Mouse (Mus musculus): Measurements from ENCODE around the gene Cuta.
"Not testable (repeated sequence)": the region's sequence is repeated elsewhere in the genome, so short reads cannot be mapped to it uniquely, and the experiment has no call there.

Gene Cuta

DNA sequence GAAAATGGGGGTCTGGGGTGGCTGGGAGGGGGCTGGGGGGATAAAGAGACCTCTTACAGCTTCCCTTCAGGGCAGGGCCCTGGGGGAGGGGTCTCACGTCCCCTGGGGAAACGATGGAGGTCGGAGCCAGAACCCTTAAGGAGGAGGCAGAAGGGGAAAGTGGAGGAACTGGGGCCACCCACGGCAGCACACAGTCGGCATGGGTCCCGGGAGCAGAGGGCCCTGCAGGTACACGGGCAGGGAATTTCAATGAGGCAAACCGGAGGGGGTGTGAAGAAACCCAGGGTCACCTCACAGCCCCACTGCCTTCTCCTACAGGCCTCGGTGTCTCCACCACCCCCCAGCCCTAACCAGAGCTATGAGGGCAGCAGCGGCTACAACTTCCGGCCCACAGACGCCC lies 2.9 kb downstream of the Cuta start:
- DNase-seq (ENCODE audit: low spot score), result no peak

DNA sequence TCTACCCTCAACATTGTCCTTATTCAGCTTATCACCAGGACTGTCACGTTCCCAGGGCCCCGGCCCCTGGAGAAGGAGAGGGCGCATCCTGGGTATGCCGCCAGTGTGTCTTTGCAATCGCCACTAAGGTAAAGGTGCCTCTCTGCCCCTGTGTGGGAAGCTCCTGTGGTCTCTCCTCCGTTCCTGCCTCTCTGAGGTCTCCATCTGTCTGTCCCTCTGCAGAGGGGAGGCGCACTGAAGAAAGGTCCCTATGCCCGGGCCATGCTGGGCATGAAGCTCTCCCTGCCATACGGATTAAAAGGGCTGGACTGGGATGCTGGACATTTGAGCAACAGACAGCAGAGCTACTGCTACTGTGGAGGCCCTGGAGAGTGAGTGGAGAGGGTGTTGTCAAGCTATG lies 4.3 kb downstream of the Cuta start:
- no peak for DNase-seq (ENCODE audit: low spot score)

DNA sequence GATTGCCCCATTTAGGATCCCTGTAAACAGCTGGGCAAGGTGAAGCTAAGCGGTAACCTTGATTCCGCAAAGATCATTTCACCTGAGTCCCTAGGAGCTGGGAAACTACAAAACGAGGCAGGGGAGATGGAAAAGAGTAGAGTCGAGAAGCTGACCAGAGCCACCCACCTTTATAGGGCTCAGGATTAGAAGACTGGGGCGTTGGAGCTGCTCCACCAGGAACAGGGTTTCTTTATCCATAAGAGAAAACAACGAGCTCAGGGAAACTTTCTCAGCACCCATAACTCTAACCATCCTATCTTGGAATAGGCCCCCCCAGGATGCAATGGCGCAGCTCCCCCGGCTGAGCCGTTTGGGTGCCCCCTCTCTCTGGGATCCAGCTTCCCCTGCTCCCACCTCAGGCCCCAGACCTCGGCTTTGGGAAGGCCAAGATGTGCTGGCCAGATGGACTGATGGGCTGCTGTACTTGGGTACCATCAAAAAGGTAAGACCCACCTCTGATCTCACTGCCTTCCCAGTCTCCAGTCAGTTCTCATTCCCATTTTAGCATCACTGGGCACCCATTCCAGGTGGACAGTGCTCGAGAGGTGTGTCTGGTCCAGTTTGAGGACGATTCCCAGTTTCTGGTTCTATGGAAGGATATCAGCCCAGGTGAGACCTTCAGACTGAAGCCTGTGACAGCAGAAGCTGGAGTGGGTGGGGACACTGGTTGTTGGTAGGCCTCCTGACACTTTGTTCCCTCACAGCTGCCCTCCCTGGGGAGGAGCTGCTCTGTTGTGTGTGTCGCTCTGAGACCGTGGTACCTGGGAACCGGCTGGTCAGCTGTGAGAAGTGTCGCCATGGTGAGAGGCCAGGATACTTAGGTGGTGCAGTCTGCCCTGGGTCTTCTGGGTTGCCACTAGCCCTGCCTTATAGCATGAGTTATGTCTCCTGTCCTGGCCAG lies 5.2 kb downstream of the Cuta start:
- DNase-seq (ENCODE audit: low spot score), result no peak

DNA sequence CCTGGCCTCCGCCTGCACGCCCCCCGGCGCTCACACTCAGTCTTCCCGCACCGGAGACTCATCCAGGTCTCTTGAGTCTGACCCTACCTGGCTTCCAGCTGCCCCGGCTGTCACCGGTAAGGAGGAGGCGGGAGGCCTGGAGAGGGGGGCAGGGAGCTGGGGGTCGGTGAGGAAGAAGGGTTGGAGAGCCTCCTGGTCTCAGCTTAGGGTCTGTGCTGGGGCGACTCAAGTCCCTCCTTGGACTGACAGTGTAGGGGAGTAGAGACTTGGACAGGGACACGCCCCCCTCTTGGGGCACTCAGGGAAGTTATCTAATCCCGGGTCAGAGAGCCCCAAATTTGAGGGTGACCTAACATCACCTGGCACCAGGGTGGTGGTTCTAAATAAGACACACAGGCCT lies 6.0 kb downstream of the Cuta start:
- no peak for DNase-seq (ENCODE audit: low spot score)

DNA sequence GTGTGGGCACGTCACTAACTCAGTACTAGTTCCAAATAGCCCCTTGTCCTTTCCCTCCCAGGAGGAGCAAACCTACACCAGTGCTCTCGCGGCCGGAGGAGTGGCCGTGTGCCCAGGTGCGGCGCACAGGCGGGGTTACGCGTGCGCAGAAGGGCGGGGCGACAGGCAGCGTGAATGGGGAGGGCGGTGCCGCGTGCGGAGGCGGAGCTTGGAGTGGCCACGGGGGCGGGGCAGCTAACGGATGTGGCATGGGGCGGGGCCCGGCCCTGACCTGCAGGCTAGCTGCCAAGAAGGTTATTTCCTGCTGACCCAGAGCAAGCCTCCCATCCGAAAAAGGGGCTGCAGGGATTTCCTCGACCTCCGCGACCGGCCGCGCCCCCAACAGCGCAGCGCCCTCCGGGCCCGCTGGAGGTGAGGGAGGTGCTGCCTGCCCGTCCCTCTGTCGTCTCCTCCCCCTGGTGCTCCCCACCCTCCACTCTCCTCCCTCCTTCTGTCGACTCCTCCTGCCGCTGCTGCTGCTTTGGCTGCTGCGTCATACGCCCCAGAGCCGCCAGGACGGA lies 6.5 kb downstream of the Cuta start, which contains the start of gene Phf1:
Gene Phf1, plus strand, starts transcription at position 214 of the 560 bp plus-strand sequence.
- DNase-seq (ENCODE audit: low spot score), result peak; percentile 99

DNA sequence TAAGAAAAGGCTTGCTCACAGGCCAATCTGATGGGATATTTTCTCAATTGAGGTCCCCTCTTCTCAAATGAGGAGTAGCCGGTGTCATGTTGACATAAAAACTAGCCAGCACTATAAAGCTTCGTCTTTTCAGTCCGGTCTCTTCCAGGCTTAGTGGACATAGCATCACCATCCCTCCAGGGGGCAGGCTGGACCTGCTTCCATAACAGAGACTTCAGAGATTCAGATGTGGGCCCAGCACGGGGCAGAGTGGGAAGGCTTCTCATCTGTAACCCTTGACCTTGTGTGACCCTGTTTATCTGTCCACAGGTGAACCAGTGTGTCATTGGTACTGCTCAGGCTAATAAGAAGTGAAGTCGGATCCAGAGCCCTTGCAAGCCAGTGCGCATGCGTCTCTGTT lies 7.6 kb downstream of the Cuta start:
- DNase-seq (ENCODE audit: low spot score), result not testable (repeated sequence)

DNA sequence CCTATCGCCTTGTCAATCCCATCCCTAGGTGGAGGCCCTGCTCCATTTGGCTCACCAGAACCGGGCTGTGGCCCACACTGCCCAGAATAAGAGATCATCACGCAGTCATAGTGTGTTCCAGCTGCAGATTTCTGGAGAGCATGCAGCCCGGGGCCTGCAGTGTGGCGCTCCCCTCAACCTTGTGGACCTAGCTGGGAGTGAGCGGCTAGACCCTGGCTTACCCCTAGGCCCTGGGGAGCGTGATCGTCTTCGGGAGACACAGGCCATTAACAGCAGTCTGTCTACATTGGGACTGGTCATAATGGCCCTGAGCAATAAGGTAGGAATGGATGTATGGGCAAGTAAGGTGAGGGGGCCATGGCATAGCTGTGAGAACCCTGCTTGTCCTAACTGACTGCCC lies 14.0 kb downstream of the Cuta start:
- not testable (repeated sequence) for DNase-seq (ENCODE audit: low spot score)

DNA sequence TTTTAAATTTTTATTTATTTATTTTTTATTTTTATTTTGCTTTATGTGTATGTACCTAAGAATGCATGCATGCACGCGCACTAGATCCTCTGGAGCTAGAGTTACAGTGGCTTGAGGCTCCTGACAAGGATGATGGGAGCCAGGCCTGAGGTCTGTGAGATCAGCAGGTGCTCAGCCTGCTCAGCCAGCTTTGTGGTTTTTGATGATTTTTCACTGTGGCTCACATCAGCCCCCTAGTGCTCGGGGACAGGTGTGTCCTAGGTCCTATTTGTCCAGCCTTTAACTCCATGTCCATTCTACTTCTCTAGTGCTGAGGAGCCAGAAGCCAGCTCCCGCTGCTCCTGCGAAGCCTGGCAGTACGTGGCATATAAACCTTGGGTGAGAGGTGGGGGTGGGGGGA lies 17.0 kb downstream of the Cuta start:
- not testable (repeated sequence) for DNase-seq (ENCODE audit: low spot score)

DNA sequence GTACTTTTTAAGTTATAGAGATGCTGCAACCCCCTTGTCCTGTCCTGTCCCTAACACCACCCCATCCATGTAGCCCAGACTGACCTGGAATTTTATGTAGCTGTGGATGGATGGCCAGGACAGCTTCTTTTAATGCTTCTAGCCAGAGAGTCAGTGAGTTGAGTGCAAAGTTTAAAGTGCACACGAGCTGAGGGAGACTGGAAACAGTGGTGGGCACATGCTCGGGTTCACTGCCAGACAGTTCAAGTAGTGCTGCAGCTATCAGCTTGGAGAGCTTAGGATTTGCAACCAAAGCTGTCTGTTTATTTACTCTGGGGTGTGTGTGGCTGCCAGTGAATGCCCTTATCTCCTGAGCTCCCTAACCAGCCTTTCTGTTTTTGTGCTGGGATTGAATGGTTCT lies 19.9 kb downstream of the Cuta start:
- not testable (repeated sequence) for DNase-seq (ENCODE audit: low spot score)

DNA sequence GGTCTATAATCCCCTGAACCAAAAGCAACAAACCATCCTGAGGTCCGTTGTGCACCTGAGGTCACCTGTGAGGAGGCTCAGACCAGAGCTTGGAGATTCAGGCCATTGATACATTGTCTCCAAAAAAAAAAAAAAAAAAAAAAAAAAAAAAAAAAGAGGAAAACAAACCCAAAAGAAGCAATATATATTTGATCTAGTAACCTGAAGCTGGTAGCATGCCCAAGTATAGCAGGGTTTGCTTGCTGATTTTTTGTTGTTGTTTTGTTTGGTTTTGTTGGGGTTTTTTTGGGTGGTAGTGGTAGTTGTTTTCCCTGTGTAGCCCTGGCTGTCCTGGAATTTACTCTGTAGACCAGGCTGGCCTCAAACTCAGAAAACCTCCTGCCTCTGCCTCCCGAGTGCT lies 21.0 kb downstream of the Cuta start:
- no peak for DNase-seq (ENCODE audit: low spot score)

DNA sequence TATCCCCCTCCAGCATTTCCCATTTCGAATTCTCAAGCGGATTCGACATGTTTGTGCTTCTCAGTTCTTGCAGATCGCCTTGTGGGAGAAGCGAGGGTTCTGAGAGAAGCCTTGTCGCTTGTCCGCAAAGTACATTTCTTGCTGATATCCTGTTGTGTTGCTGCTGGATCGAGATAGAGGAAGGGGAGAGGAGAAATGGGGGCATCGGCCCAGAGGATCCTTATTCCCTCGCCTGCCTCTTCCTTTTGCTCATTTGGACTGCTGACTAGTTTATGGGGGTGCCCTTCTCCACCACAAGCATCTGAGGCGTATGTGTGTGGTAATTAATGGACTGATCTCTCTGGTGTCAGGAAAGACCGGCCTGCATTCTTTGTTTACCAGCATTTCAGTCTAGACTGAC lies 21.8 kb downstream of the Cuta start:
- not testable (repeated sequence) for DNase-seq (ENCODE audit: low spot score)

DNA sequence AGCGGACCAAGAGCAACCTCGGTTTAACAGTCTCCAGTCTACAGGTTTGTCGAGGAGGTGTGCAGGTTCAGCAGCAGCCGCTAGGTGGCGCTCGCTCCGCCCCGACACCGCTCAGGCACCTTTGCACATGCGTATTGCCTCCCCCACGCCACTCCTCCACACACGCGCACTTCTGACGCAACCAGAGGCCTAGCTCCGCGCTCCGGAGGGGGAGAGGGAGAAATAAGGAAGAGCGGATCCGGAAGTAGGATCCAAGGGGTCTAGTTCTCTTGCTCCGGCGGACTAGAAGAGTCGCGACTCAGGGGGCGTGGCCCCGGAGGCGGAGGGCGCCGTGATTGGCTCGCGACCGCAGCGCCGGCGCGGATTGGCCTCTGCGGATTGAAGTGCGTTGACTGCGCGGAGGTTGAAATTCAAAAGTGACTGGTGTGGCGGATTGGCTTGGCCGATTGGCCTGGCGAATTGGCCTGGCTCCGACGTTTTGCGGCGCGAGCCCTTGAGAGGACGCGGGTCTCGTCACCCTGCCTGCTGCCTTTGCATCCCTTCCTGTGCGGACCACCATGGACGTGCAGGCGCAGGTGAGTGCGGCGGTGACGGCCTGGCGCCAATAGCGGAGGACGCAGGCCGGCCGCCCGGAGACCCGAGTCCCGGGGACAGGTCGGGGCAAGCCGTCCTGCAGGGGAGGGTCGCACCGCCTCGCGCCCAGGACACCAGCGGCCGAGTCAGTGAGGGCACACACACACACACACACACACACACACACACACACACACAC lies 22.5 kb downstream of the Cuta start, which contains the start of gene Kifc5b:
Gene Kifc5b, plus strand, starts transcription at position 381 of the 772 bp plus-strand sequence.
- peak; percentile 100 for DNase-seq (ENCODE audit: low spot score)

DNA sequence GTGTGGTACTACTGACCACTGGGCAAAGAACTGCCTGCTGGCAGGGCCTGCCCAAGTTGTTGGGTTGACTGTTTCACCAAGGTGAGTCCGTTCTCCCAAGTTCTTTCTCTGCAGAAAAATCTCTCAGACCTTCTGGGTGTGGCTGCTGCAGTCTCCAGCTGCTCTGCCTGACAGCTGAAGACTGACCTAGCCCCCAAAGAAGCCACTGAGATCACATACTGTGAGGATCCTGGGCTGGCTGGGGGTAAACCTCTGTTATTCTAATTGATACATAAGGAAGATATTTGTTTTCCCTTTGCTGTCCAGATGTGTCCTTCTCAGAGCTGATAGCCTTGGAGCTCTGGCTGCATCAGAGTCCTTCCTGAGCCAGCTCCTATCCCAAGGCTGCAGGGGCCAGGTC lies 24.1 kb downstream of the Cuta start:
- DNase-seq (ENCODE audit: low spot score), result no peak

DNA sequence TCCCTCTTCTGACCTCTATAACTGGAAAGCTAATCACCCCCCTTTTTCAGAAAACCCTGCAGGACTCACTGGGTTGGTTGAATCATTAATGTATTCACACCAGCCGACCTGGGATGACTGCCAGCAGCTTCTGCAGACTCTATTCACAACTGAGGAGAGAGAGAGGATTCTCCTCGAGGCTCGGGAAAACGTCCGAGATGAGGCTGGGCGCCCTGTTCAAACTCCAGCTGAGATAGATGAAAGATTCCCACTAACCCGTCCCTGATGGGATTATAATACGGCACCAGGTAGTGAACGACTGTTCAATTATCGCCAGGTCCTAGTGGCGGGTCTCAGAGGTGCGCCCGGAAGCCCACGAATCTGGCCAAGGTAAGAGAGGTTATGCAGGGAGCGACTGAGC lies 31.9 kb downstream of the Cuta start:
- DNase-seq (ENCODE audit: low spot score), result not testable (repeated sequence)

DNA sequence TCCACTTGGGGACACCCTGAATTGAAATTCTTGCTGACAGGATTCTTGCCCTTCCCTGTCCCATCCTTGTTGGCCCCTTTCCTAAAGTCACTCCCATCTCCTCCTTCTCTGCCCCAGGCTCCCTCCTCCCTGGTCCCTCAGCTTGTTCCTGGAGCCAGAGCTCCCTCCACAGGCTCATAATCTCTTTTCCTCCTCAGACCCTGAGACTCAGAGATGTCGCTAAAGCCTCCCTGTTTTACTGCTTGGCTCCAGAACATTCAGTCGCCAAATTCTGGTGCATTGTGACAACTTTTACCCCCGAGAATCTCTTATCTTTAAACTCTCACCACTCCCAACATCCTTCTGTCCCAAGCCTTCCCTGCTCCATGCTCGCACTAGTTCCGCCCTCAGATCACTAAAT lies 35.0 kb downstream of the Cuta start:
- no peak for DNase-seq (ENCODE audit: low spot score)

DNA sequence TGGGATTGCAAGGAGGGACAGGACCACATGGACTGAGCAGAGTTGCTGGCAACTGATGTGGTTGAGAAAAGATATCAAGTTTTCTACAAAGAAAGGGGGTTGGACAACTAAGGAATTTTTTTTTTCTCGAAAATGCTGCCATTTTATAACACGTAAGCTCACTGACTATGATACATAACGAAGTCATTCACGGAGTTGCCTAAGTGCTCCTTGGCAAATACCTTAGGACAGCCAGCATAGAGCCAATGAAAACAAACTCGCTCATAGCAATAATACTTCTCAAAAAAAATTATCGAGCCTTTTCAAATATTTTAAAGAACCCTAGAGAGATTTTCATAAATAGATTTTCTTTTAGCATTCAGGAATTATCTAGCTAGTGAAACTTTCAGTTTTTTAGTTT lies 38.5 kb downstream of the Cuta start:
- DNase-seq (ENCODE audit: low spot score), result no peak

DNA sequence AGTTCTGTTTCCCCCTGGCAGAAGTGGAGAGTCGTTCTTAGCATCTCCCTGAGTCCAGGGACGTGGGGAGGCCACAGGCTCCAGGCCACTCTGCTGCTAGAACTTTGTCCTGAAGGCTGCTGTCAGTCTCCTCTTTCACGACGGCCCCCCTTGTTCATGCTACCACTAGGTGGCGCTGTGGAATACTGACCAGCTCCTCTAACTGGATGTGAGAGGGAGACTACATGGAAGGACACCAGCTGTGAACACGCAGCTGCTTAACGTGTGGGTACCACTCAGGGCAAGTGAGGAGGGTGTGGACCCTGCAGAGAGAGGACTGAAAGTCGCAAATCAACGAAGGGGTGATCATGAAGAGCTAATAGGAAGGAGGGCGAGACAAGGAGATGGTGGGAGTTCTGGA lies 43.8 kb downstream of the Cuta start:
- DNase-seq (ENCODE audit: low spot score), result peak; percentile 59

DNA sequence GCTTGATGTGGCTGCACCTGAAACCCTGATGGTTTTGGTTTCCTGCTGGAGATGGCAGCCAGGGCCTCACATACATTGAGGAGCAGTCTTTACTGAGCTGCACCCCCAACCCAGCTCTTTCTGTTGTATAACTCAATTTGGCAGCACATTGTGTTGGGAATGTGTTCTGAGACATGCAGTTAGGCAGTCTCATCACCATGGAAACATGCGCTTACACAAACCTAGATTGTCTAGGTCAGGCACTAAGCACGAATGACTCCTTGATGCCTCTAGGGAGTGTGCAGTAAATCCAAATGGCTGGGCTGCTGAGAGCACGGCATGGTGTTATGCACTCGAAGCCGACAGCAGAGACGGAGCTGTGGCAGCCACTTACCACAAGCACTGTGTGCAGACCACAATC lies 45.0 kb downstream of the Cuta start:
- no peak for DNase-seq (ENCODE audit: low spot score)

DNA sequence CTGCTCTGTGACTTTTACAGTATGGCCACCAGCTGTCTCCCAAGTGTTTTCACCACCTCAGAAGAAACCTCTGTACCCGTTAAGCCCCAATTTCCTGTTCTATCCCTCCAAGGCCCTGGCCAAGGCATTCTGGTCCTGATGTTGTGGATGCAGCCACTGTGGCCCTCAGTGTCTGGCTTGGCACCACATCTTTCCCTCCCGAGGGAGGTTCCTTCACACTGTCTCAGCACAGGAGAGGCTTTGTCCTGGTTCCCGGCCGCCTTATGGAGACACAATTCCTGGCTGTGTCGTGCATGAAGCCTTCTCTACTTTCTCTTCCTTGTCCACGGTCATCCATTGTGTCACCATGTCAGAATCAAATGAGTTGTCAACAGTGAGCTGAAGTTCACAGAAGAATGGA lies 45.9 kb downstream of the Cuta start:
- no peak for DNase-seq (ENCODE audit: low spot score)

DNA sequence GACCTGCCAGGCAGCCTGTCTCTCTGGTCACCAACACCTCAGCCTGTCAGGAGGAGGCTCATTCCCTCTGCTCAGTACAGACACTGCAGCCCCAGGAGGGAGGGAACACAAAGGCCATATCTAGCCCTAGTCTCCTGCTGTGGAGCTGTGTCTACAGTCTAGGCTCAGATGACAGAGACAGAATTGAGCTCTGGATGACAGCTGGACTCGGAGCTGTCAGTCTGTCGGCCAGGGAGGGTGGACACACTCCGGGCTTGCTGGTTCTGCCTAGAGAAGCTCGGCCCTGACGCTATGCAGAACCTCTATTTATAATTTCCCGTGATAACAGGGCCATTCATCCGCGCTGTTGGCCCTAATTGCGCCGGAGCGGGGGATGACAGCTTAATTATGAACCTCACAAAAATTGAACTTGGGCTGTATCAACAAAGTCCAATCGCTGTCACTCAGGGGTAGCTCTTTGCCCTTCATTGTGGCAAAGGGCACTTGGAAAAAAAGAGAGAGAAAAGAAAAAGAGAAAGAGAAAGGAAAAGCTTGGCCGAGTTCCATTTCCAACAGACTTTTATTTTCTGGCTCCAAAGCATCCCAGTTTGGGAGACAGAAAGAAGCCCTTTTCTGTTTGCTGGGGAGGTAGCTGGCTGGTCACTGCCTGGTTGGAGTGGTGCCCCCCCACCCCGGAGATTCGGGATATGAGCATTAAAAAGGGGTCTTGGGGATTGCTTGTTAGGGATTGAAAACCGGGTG lies 46.6 kb downstream of the Cuta start:
- no peak for DNase-seq (ENCODE audit: low spot score)

DNA sequence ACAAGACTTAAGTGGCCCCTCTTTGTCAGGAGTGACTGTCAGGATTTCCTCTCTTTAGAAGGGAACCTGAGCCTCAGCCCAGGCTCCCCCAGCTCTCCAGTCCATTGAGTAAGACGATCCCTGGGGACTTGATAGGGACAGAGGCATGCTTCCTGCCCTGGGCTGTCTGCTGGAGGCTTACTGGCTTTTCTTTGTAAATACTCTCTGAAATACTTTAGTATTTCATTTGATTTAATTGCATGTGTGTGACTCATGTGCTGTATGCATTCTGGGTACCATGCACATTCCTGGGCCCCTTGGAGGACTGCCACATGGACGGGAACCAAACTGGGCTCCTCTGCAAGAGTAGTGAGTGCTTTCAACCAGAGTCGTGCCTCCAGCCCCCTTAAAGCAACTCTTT lies 51.4 kb downstream of the Cuta start:
- DNase-seq (ENCODE audit: low spot score), result no peak
